Mouse (Mus musculus) retina, adult 2 months (tissue): ENCODE measurements around the gene Hmgxb4.

Source experiments
- DNase-seq: peaks from one replicate; pipeline ENCODE4 v3.0.0-alpha.2; 2012; ENCODE audit warnings: low read depth, low spot score

Gene Hmgxb4

DNA sequence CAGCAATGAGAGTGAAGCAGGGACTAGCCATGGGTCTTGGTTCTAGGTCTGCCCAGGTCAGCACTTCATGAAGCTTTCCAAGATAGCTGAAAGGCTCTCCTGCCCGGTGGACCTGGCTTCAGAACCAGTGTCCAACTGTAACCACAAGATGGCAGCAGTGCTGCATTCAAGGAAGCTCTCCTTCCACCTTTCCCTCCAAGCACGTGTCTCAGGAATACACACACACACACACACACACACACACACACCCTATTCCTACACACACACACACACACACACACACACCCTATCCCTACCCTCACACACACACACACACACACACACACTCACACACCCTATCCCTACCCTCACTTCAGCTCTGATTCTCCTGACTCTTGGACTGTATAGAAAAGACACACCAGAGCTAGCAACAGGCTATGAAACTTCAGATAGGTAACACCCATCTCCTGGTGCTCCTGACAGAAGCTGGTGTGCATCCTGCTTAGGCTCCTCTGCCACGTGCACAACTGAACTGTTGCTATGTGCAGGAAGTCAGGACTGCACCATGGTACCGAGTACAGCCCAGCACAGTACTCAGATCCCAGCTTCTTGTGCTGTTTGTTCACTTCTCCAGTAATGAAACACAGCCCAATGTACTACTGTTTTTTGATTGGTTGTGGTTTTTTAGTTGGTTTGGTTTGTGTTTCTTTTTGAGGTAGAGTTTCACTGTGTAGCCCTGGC, 78.6 kb downstream of the Hmgxb4 start:
- DNase-seq: peak; percentile 62

DNA sequence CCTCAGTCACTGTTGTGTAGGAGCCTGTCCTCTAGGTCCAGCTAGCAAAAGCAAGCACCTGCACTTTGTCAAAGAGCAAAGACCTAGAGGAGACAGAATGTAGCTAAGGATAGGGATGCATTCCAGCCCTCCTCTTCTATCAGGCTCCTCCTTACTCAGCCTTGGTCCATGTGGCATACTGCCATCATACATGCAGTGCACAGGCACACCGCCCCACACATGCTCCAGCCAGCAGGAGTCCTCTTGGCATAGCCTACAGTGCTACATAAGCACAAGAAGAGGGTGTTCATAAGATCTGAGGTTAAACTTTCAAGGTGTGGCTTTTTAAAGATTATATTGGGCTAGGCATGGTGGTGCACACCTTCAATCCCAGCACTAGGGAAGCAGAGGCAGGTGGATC, 81.7 kb downstream of the Hmgxb4 start:
- no peak for DNase-seq

DNA sequence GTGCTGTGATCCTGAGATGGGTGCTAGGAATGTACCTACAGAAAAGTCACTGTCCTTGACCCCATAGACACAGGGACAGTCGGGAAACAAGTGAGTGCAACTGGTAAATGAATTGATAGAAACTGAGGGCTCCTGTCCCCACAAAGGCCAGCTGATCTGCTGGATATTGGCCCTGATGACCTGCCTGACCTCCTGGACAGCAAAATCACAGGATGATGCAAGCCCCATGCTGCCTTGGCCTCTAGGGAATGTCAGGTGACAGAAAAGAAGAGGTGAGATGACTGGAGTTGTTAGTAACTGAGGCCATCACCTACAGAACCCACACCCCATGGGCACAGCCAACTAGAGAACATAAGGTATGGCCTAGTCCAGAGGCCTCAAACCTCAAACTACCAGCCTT, 85.1 kb downstream of the Hmgxb4 start:
- DNase-seq: no peak

DNA sequence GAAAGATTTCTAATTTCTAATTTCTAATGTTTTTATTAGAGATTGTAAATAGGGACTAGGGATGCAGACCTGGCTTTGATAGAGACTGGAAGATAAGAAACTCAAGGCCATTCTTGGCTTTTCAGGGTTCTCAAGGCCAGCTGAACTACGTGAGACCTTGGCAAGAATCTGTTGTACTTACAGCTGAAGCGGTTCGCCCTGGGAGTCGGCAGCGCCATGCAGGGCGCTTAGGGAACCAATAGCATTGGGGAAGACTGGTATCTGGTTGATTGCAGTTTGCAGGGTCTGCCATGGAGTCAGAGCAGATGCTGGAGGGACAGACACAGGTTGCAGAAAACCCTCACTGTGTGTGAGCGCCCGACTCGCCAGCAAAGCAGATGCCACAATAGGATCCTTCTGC, 85.7 kb downstream of the Hmgxb4 start:
- no peak for DNase-seq
